Mouse (Mus musculus) spleen, adult 2 months (tissue): ENCODE data around the gene Stxbp4. TPM values are rescaled to one million over a fixed set of nuclear protein-coding genes. Genes with fewer than 3 reads are reported as not detected.

Experiments
- DNase-seq, 2 experiments: peaks; one replicate each; pipeline versions ENCODE4 v3.0.0 to v3.0.0-alpha.2; 2012 to 2021; ENCODE audit warnings: low spot score in 2 of 2, low read depth in 1 of 2
- H3K27ac ChIP-seq: fragments of 200-500 bp; 2 replicates; pipeline ENCODE4 v1.5.1; 2012; ENCODE audit warnings: low read length, inconsistent platforms; ENCODE audit not compliant: insufficient read depth
- H3K27me3 ChIP-seq: fragments of 200-500 bp; 2 replicates; pipeline ENCODE4 v1.6.1; 2012; ENCODE audit warnings: mild to moderate bottlenecking, moderate library complexity, low read length, inconsistent platforms; ENCODE audit not compliant: control insufficient read depth, insufficient read depth
- H3K36me3 ChIP-seq: fragments of 200-500 bp; 2 replicates; pipeline ENCODE4 v1.6.1; 2012; ENCODE audit warnings: mild to moderate bottlenecking, low read length, inconsistent platforms; ENCODE audit not compliant: control insufficient read depth, insufficient read depth
- H3K4me1 ChIP-seq: fragments of 200-500 bp; 2 replicates; pipeline ENCODE4 v1.6.1; 2011; ENCODE audit warnings: inconsistent platforms; ENCODE audit not compliant: control insufficient read depth, insufficient read depth, insufficient read length
- H3K4me3 ChIP-seq: fragments of 200-500 bp; 2 replicates; pipeline ENCODE4 v1.5.1; 2011; ENCODE audit warnings: mild to moderate bottlenecking, inconsistent platforms; ENCODE audit not compliant: insufficient read depth, insufficient read length; ENCODE audit errors: extremely low read depth
- CTCF ChIP-seq: fragments of 200-500 bp; IDR thresholded peaks from 2 replicates; pipeline ENCODE4 v1.5.1; 2011; ENCODE audit warnings: mild to moderate bottlenecking, inconsistent platforms; ENCODE audit not compliant: insufficient read depth, insufficient read length, insufficient replicate concordance; ENCODE audit errors: extremely low read depth
- POLR2A ChIP-seq: fragments of 200-500 bp; IDR thresholded peaks from 2 replicates; pipeline ENCODE4 v1.6.1; 2011; ENCODE audit warnings: low read depth, low read length, inconsistent platforms
- WGBS: fragments of 180-500 bp; shearing (Covaris S2); methylation state at CpG from one replicate; pipeline ENCODE4 v1.1.7; 2018; 5-methylcytosine and 5-hydroxymethylcytosine counted together
- polyA plus RNA-seq: library from polyadenylated mRNA; depleted of rRNA; stranded (reverse); fragments of >200 nt; gene quantifications from 2 replicates; pipeline ENCODE4 v1.2.3, GENCODE M21; 2012

Stxbp4 gene
- polyA plus RNA-seq, 1 experiment, result 0.88 TPM

GRCm38 (mm10) chr11:90483766-90484165, 154.1 kb downstream of the Stxbp4 start:
- no peak overlapping the region for H3K4me3 ChIP-seq
- H3K4me1 ChIP-seq, result peaks cover 3% of the 10 kb centered on the region; the same call in 1 of the 2 replicates
- no peak for DNase-seq
- H3K36me3 ChIP-seq, result no peaks in the 10 kb centered on the region
- H3K27me3 ChIP-seq, result no peaks in the 10 kb centered on the region
- no peak overlapping the region for H3K27ac ChIP-seq
- TF ChIP-seq CTCF, result no peak
- no peak for TF ChIP-seq POLR2A
- 95% methylated on average over 3 of the region's 3 CpGs for WGBS

- no peaks in the 10 kb centered on the region for H3K36me3 ChIP-seq
- no peak overlapping the region for H3K27ac ChIP-seq
- H3K27me3 ChIP-seq, result no peaks in the 10 kb centered on the region
- DNase-seq, result no peak
- WGBS, result 88% methylated on average over 1 of the region's 1 CpGs
- no peak overlapping the region for H3K4me3 ChIP-seq
- TF ChIP-seq POLR2A (no peak), CTCF (no peak)
- H3K4me1 ChIP-seq, result no peaks in the 10 kb centered on the region
Measured at GRCm38 (mm10) chr11:90481828-90482227, 156.1 kb downstream of the Stxbp4 start.

DNA sequence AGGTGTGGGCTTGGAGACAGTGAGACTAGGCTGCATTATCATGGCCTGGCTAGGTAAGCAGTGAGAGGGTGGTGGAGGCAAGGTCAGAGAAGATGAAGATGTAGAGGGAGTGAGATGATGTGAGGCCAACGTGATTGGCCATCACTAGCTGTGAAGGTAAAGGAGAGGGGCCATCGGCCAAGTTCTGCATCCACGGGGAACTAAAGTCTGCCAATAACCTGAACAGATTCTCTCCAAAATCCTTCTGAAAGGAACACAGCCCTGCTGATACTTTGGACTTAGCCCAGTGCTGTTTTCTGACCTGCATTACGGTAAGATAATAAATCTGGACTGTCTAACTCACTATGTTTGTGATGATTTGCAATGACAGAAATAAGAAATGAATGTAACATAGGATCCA, 167.6 kb downstream of the Stxbp4 start:
- no peak for TF ChIP-seq POLR2A
- Histone ChIP-seq H3K27me3 (no peaks in the 10 kb centered on the region), H3K4me1 (no peaks in the 10 kb centered on the region), H3K36me3 (no peaks in the 10 kb centered on the region), H3K4me3 (no peak overlapping the region), H3K27ac (no peak overlapping the region)
- WGBS, result 92% methylated on average over 4 of the region's 4 CpGs
- no peak for DNase-seq

DNA sequence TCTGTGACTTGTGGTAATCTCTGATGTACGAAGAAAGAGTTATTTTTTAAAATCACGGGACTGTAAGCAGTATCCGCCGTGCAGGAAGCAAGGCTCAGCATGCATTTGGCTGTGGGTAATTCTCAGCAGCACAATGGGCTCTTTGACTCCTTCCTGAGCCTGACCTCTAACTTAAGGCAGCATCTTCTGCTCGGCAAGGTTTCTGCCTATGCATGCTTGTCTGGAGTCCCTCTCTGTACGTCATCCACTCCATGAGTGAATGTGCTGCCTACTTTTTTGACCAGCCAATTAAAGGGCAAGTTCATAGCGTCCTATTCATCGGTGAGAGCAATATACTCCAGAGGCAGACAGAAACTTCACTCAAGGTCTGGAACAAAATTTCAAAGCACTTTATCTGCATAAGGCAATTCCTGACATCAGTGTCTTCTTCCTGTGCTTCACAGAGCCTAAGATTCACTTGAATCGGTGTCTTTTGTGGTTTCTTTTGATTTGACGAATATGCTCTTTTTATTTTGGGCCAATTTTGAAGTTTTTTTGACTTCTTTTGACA, 173.8 kb downstream of the Stxbp4 start:
- Histone ChIP-seq H3K4me3 (no peak overlapping the region), H3K4me1 (no peaks in the 10 kb centered on the region), H3K36me3 (no peaks in the 10 kb centered on the region), H3K27ac (no peak overlapping the region), H3K27me3 (no peaks in the 10 kb centered on the region)
- no peak for DNase-seq
- WGBS, result 61% methylated on average over 10 of the region's 10 CpGs
- TF ChIP-seq POLR2A (no peak), CTCF (no peak)

- Histone ChIP-seq H3K27ac (no peak overlapping the region), H3K27me3 (no peaks in the 10 kb centered on the region), H3K36me3 (no peaks in the 10 kb centered on the region), H3K4me3 (no peak overlapping the region), H3K4me1 (no peaks in the 10 kb centered on the region)
- no peak for DNase-seq
- TF ChIP-seq POLR2A (no peak), CTCF (no peak)
- 94% methylated on average over 3 of the region's 3 CpGs for WGBS
Measured at GRCm38 (mm10) chr11:90460458-90460857, 177.4 kb downstream of the Stxbp4 start.

DNA sequence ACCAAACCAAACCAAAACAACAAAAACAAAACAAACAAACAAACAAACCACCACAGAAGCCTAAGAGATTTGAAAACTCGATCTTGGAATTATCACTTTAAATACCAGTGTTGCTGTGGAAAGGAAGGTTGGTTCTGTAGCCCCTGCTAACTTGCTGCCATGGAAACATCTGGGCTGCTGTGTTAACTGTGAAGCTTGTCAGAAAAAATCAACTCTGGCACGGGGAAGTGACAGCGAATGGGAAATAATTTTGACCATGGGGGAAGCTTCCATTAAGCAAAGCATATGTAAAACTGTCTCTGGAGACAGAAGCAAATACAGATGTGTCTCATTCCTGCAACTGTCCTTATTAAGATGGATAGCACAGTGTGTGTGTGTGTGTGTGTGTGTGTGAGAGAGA, 185.8 kb downstream of the Stxbp4 start:
- DNase-seq, result no peak
- Histone ChIP-seq H3K27ac (no peak overlapping the region), H3K36me3 (no peaks in the 10 kb centered on the region), H3K4me3 (no peak overlapping the region), H3K4me1 (no peaks in the 10 kb centered on the region), H3K27me3 (no peaks in the 10 kb centered on the region)
- 25% methylated on average over 3 of the region's 3 CpGs for WGBS
- TF ChIP-seq CTCF (no peak), POLR2A (no peak)

DNA sequence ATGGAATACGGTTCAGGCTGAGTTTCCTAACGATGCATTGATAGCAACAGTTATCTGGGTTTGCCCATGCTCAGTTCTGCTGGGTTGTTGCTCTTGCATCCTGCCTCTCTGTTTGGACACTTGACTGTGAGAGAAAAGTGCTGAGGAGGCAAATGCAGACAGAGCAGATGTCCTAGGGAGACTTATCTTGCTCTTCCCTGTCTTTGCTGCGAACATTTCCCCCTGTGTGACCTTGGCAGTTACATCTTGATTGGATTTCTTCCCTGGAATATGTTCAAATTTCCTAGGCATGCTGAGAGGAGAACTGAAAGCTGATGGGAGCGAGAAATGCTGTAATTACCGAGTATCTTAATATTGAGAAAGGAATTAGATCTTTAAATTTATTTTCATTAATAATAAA, 186.4 kb downstream of the Stxbp4 start:
- H3K4me3 ChIP-seq, result no peak overlapping the region
- H3K27ac ChIP-seq, result no peak overlapping the region
- no peaks in the 10 kb centered on the region for H3K4me1 ChIP-seq
- WGBS, result 78% methylated on average over 5 of the region's 5 CpGs
- TF ChIP-seq POLR2A (no peak), CTCF (no peak)
- no peaks in the 10 kb centered on the region for H3K27me3 ChIP-seq
- DNase-seq, result no peak
- no peaks in the 10 kb centered on the region for H3K36me3 ChIP-seq
